Mouse (Mus musculus) brain, embryonic 14.5 days (tissue): ENCODE measurements around the gene Myo15b. TPM values are rescaled to one million over a fixed set of nuclear protein-coding genes. Genes with fewer than 3 reads are reported as not detected.

Experiments used
- DNase-seq: peaks from one replicate; pipeline ENCODE4 v3.0.0-alpha.2; 2011; ENCODE audit warnings: low read depth
- CTCF ChIP-seq: fragments of 200-500 bp; IDR thresholded peaks from 2 replicates; pipeline ENCODE4 v1.5.1; 2012; ENCODE audit warnings: inconsistent platforms, mild to moderate bottlenecking, moderate library complexity, borderline replicate concordance; ENCODE audit not compliant: insufficient read depth, insufficient read length; ENCODE audit errors: extremely low read depth
- POLR2A ChIP-seq: fragments of 200-500 bp; IDR thresholded peaks from 2 replicates; pipeline ENCODE4 v1.6.1; 2012; ENCODE audit warnings: mild to moderate bottlenecking, inconsistent platforms, borderline replicate concordance; ENCODE audit not compliant: poor library complexity, insufficient read depth, insufficient read length, severe bottlenecking; ENCODE audit errors: extremely low read depth
- polyA plus RNA-seq: library from polyadenylated mRNA; depleted of rRNA; stranded (reverse); fragments of >200 nt; gene quantifications from 2 replicates; pipeline ENCODE4 v1.2.3, GENCODE M21; 2012

Myo15b gene
- polyA plus RNA-seq, 1 experiment, result 0.14 TPM

GRCm38 (mm10) chr11:115911632-115912376 lies 53.6 kb downstream of the Myo15b start, which contains the start of gene Smim6:
TSS of gene Smim6 (plus strand) at chr11:115912017.
- TF ChIP-seq POLR2A, result no peak
- no peak for TF ChIP-seq CTCF
- DNase-seq, result no peak

DNA sequence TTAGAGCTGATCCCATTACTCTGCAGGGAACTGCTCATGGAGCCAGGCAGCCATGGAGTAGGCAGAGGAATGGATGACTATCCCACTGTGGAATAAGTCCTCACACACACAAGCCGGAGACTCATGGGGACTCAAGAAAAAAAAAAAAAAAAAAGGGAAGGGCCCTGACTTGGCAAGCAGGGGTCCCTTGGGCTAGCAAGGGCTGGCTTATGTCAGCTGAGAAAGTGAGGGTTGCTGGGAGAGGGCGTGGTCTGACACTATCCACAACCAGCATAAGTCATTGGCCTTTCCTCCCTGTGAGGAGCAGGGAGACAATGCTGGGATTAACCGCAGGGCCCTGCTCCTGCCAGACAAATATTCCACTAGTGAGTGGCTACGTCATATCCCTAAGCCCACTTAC lies 58.4 kb downstream of the Myo15b start:
- DNase-seq, result no peak
- no peak for TF ChIP-seq CTCF
- TF ChIP-seq POLR2A, result no peak

DNA sequence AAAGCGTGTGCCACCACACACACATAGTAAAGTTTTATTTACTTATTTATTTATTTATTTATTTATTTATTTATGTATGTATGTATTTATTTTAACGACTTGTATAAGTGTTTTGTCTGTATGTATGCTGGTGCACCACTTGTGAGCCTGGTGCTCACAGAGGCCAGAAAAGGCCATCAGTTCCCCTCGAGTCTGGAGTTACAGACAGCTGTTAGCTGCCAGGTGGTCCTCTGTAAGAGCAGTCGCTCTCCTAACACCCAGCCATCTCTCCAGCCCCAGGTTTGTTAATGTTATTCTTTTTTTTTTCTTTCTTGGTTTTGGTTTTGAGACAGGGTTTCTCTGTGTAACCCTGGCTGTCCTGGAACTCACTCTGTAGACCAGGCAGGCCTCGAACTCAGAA lies 60.4 kb downstream of the Myo15b start:
- no peak for DNase-seq
- TF ChIP-seq POLR2A (no peak), CTCF (no peak)

DNA sequence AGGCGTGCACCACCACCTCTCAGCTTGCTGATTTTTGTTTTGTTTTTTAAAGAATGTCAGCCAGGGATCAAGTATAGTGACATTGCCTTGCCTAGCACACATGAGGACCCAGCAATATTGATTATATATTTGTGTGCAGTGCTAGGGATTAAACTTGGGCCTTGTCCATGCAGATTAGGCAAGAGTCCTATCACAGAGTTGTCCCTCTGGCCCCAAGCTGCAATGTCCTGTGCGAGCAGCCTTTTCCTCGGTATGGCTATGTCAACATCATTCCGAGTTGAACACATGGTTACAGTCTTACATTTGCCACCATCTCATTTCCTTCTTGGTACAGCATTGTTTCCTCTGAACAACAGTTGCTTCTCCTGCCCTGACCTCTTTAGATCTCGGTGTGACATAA lies 60.9 kb downstream of the Myo15b start:
- TF ChIP-seq CTCF (no peak), POLR2A (no peak)
- no peak for DNase-seq

GRCm38 (mm10) chr11:115920110-115920818 lies 62.1 kb downstream of the Myo15b start:
- no peak for TF ChIP-seq POLR2A
- peak; percentile 63; the same call in 1 of the 2 replicates for TF ChIP-seq CTCF
- DNase-seq, result peak; percentile 65

DNA sequence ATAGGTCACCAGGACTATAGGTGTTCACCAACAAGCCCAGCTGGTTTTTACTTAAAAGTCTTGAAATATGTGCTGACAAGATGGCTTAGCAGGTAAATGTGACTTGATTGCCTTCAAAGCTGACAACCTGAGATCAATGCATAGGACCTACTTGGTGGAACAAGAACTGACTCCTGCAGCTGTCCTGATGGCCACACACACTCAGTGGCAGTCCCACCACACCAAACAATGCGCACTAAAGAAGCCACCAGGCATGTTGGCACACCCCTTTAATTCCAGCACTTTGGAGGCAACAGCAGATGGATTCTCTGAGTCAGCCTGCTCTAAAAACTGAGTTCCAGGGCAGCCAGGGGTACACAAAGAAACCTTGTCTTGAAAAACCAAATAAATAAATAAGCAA lies 63.8 kb downstream of the Myo15b start:
- no peak for DNase-seq
- TF ChIP-seq CTCF, result no peak
- TF ChIP-seq POLR2A, result no peak

DNA sequence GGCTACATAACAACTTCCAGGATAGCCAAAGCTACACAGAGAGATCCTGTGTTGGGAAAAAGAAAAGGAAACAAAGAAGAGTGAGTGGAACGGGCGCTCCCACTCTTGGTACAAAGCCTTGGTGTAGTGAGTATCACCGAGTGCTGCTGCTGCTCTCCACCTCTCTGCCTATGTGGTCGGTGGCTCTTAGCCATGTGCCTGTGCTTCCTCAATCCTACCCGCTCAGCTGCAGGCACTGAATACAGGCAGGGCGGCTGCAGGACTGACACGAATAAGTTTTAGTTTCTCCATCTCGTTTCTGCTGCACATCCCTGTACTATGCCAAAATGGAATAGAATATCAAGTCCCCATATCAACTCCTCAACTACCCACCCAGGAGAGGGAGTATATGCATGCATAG lies 70.8 kb downstream of the Myo15b start:
- TF ChIP-seq CTCF (no peak), POLR2A (no peak)
- no peak for DNase-seq

- DNase-seq, result no peak
- no peak for TF ChIP-seq CTCF
- no peak for TF ChIP-seq POLR2A
Observed at GRCm38 (mm10) chr11:115929818-115930217, 71.6 kb downstream of the Myo15b start.

GRCm38 (mm10) chr11:115931235-115931634 lies 73.0 kb downstream of the Myo15b start:
- no peak for DNase-seq
- TF ChIP-seq CTCF (no peak), POLR2A (no peak)

DNA sequence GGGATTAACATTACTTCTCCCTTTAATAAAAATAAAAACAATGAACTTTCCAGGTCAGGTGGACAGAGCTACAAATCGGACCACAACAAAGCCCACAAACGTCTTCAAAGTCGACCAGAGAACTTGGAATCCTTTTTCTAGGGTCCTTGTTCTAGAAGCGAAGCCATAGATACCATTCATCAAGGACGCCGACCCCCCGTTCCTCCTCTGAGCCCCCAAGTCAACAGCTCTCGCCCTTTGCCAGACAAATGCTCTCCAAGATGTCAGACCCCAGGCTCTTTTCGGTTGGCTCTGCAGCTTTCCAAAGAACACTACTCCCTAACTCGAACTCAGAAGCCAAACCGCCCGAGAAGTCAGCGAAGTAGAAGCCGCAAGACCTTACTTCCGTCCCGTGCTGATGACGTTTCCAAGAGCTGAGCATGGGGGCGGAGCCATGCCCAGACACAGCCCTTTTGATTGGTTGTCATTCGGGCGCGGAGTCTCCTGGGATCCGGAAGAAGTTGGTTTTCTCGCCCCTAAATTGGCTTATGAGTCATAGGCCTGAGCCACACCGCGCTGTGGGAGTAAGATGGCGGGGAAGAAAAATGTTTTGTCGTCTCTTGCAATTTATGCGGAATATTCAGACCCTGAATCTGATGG lies 75.0 kb downstream of the Myo15b start, which contains the start of the genes Sap30bp and Recql5:
TSS of gene Sap30bp (plus strand) at position 175 of the 639 bp plus-strand sequence.
TSS of gene Recql5 (minus strand) at position 370 of the 639 bp plus-strand sequence.
- peak; percentile 100 for DNase-seq
- no peak for TF ChIP-seq CTCF
- peak; percentile 66; the same call in 1 of the 2 replicates for TF ChIP-seq POLR2A

DNA sequence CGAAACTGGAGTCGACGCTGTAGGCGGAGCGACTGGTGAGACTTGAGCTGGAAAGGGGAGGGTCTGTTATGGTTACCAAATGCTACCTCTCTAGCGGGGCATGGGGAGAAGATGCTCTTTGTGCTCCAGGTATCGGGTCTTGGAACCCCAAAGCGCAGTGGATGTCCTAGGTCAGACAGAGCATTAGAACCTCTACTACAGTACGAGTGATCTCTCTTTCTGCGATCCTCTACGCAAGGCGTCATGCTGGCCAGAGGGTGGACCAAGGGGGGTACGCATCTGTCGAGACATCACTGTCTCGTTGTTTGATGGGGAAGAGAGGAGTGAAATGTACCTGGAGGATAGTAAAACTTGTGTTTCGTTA lies 75.5 kb downstream of the Myo15b start:
- TF ChIP-seq POLR2A, result no peak
- no peak for TF ChIP-seq CTCF
- DNase-seq, result no peak

DNA sequence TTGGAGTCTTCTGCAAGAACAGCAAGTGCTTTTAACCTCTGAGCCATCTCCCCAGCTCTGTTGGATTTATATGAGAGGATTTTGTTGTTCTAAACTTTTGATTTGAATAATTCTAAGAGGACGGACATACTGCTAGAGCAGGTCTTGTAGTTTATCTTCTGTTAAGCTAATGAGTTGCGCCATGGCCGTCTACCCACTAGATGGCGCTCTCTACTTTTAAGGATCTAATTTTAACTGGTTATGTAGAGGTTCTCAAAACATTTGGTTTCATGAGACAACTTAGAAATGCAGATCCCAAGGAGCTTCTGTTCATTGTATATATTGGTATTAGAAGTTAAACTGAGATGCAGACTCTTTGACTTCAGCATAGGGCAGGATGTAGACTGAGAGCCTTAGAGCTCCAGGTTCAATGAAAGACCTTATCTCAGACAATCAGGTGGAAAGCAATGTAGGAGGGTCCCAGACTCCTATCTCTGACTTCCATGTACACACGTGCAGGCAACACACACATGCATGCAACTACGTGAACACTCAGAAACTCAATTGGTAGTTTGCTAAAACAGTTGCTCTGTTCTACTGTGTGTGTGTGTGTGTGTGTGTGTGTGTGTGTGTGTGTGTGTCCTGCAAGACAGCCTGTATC lies 81.6 kb downstream of the Myo15b start:
- peak; percentile 83 for DNase-seq
- TF ChIP-seq POLR2A (no peak), CTCF (peak; percentile 59; the same call in 1 of the 2 replicates)
